Mouse (Mus musculus) liver, embryonic 11.5 days (tissue): ENCODE data around the gene Prdx3. TPM values are rescaled to one million over a fixed set of nuclear protein-coding genes. Genes with fewer than 3 reads are reported as not detected.

Experiments used
- ATAC-seq: fragments of 200-750 bp; cut with Nextera tagmentation; replicated peaks from 2 replicates; pipeline ENCODE4 v1.8.0; 2017; ENCODE audit warnings: moderate number of reproducible peaks, mild to moderate bottlenecking, moderate TSS enrichment, moderate library complexity; ENCODE audit not compliant: low FRiP score
- DNase-seq: peaks from one replicate; pipeline ENCODE4 v3.0.0-alpha.2; 2017; ENCODE audit warnings: low spot score
- H3K27ac ChIP-seq: fragments of 300-500 bp; sonication (generic); 2 replicates; pipeline ENCODE4 v1.5.1; 2014; ENCODE audit warnings: mild to moderate bottlenecking, low read depth, low read length, control low read depth
- H3K27me3 ChIP-seq: fragments of 300-500 bp; sonication (generic); replicated peaks from 2 replicates; pipeline ENCODE4 v1.6.1; 2014; ENCODE audit warnings: low read length, mixed read lengths; ENCODE audit not compliant: control insufficient read depth, insufficient read depth
- H3K36me3 ChIP-seq: fragments of 300-500 bp; sonication (generic); 2 replicates; pipeline ENCODE4 v1.6.1; 2014; ENCODE audit warnings: mild to moderate bottlenecking, low read length, moderate library complexity, mixed read lengths; ENCODE audit not compliant: control insufficient read depth, insufficient read depth
- H3K4me1 ChIP-seq: fragments of 300-500 bp; sonication (generic); replicated peaks from 2 replicates; pipeline ENCODE4 v1.6.1; 2014; ENCODE audit warnings: low read length, mixed read lengths; ENCODE audit not compliant: control insufficient read depth, insufficient read depth
- H3K4me2 ChIP-seq: fragments of 300-500 bp; sonication (generic); 2 replicates; pipeline ENCODE4 v1.6.1; 2014; ENCODE audit warnings: mild to moderate bottlenecking, control low read depth, moderate library complexity
- H3K4me3 ChIP-seq: fragments of 300-500 bp; sonication (generic); 2 replicates; pipeline ENCODE4 v1.5.1; 2014; ENCODE audit warnings: low read depth, low read length, control low read depth
- H3K9ac ChIP-seq: fragments of 300-500 bp; sonication (generic); 2 replicates; pipeline ENCODE4 v1.6.1; 2014; ENCODE audit warnings: low read depth, low read length, control low read depth
- H3K9me3 ChIP-seq: fragments of 300-500 bp; sonication (generic); 2 replicates; pipeline ENCODE4 v1.6.1; 2016; ENCODE audit warnings: low read length, inconsistent platforms, mixed read lengths; ENCODE audit not compliant: control insufficient read depth
- WGBS: fragments of 180-500 bp; shearing (Covaris S2); extraction: QIAGEN DNeasy Blood & Tissue Kit; methylation state at CpG from one replicate; pipeline ENCODE4 v1.1.7; 2014; 5-methylcytosine and 5-hydroxymethylcytosine counted together
- polyA plus RNA-seq: library from polyadenylated mRNA; unstranded; fragments of >200 nt; fragmentation: Nextera tagmentation; extraction: Ambion mirVana; gene quantifications from 2 replicates; pipeline ENCODE4 v1.2.1, GENCODE M21; 2014

Gene Prdx3
- polyA plus RNA-seq, 1 experiment from 2014 or later = 372 TPM

DNA sequence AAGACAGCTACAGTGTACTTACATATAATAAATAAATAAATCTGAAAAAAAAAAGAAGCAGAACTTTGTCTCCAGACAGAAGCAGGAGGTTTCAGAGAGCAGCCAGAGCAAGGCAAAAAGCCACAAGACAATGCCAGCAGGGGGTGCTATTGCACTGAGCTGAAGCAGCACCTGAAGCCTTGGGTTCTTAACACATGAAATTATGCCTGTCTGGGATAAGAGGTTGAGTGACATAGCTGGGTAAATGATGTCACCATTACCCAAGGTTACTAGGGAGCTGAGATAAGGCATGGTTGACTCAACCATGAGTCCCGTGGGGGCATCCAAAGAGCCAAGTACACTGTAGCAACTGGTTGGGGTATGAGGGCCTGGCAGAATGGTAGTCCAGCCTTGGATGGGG lies 36.6 kb downstream of the Prdx3 start:
- Histone ChIP-seq H3K27ac (no peak overlapping the region), H3K4me1 (no peaks in the 10 kb centered on the region; the same call in 1 of the 2 replicates), H3K4me2 (no peak overlapping the region), H3K4me3 (no peak overlapping the region), H3K9ac (no peak overlapping the region), H3K27me3 (no peaks in the 10 kb centered on the region), H3K36me3 (peaks cover 32% of the 10 kb centered on the region), H3K9me3 (no peaks in the 10 kb centered on the region)
- WGBS = 57% methylated on average over 1 of the region's 1 CpGs
- peak; percentile 51 for DNase-seq
- ATAC-seq = peak; percentile 72

DNA sequence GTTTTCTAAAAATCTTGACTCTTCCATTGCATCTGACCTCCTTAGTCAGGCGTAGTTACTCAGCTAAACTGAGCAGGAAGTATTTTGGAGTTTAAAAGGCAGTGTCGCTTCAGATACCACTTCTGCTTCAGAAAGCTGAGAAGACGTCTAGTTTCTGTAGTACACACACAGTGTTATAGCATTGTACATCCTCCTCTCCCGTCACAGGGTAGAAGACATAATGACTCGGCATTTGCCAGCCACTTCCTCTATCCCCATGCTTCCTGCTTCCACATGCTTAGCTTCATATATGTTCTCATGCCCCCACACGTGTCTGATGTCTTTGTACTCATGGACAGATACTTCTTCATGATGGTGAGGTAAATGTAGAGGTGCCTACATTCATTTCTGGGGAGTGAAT lies 55.7 kb downstream of the Prdx3 start:
- ATAC-seq (no peak), DNase-seq (no peak)
- Histone ChIP-seq H3K27me3 (no peaks in the 10 kb centered on the region), H3K4me3 (no peak overlapping the region), H3K4me2 (no peak overlapping the region), H3K9me3 (no peaks in the 10 kb centered on the region), H3K27ac (no peak overlapping the region), H3K36me3 (peaks cover 17% of the 10 kb centered on the region; the same call in 1 of the 2 replicates), H3K4me1 (no peaks in the 10 kb centered on the region), H3K9ac (no peak overlapping the region)
- 71% methylated on average over 6 of the region's 6 CpGs for WGBS

Other genes with a start within 250 kb of the Prdx3 start
- gene Nanos1, start 118.6 kb downstream of the Prdx3 start, polyA plus RNA-seq = 1.2 and 1.4 TPM in 2 replicates
- gene Eif3a, start 83.9 kb downstream of the Prdx3 start, polyA plus RNA-seq = 199 and 208 TPM in 2 replicates
- gene Fam45a, start 63.0 kb downstream of the Prdx3 start, polyA plus RNA-seq = 34.1 and 36.0 TPM in 2 replicates
- 3.6 and 4.2 TPM in 2 replicates for gene Sfxn4, start 13.1 kb downstream of the Prdx3 start, polyA plus RNA-seq
- gene Grk5, start 15.2 kb upstream of the Prdx3 start, polyA plus RNA-seq = 2.1 and 2.9 TPM in 2 replicates